Mouse (Mus musculus) olfactory bulb, adult 2 months (tissue): ENCODE measurements around the gene Gm10065. TPM values are rescaled to one million over a fixed set of nuclear protein-coding genes. Genes with fewer than 3 reads are reported as not detected.
A peak's percentile ranks its signal among the peaks of the same experiment; 100 is the strongest.
"Not testable (repeated sequence)": the region's sequence is repeated elsewhere in the genome, so short reads cannot be mapped to it uniquely, and the experiment has no call there.

ENCODE experiments used
- H3K27ac ChIP-seq: fragments of 200-500 bp; 2 replicates; pipeline ENCODE4 v1.5.1; 2012; ENCODE audit warnings: low read depth, low read length; ENCODE audit not compliant: insufficient read depth
- H3K4me1 ChIP-seq: fragments of 200-500 bp; 2 replicates; pipeline ENCODE4 v1.6.1; 2012; ENCODE audit warnings: low read length; ENCODE audit not compliant: control insufficient read depth, insufficient read depth
- H3K4me3 ChIP-seq: fragments of 200-500 bp; 2 replicates; pipeline ENCODE4 v1.5.1; 2012; ENCODE audit warnings: mild to moderate bottlenecking, low read depth, low read length, moderate library complexity; ENCODE audit not compliant: insufficient read depth
- CTCF ChIP-seq: fragments of 200-500 bp; IDR thresholded peaks from 2 replicates; pipeline ENCODE4 v1.5.1; 2012; ENCODE audit warnings: low read depth, mild to moderate bottlenecking, low read length, moderate library complexity; ENCODE audit not compliant: insufficient read depth
- POLR2A ChIP-seq: fragments of 200-500 bp; IDR thresholded peaks from 2 replicates; pipeline ENCODE4 v1.6.1; 2012; ENCODE audit warnings: mild to moderate bottlenecking, low read depth, low read length, moderate library complexity; ENCODE audit not compliant: insufficient read depth
- WGBS: fragments of 180-500 bp; shearing (Covaris S2); methylation state at CpG from one replicate; pipeline ENCODE4 v1.1.7; 2018; 5-methylcytosine and 5-hydroxymethylcytosine counted together
- polyA plus RNA-seq: library from polyadenylated mRNA; stranded (reverse); fragments of >200 nt; gene quantifications from 2 replicates; pipeline ENCODE4 v1.2.4, GENCODE M21; 2012; ENCODE audit warnings: low replicate concordance; ENCODE audit not compliant: missing spikeins, insufficient read depth, insufficient read length

The Gm10065 gene
- polyA plus RNA-seq, 1 experiment: not detected

GRCm38 (mm10) chr13:21468061-21469019 lies 10.9 kb downstream of the Gm10065 start, which contains the start of gene Nkapl:
Gene Nkapl (minus strand): TSS chr13:21468509.
- H3K27ac ChIP-seq: no peak within 1 kb of the TSS
- 0 out of 2 replicates have a peak, but pooled peaks cover 4% of the 10 kb centered on the region for H3K4me1 ChIP-seq
- H3K4me3 ChIP-seq: peak within 1 kb of the TSS; percentile 68
- under 1% methylated on average over 54 of the region's 54 CpGs for WGBS
- no peak for TF ChIP-seq CTCF
- TF ChIP-seq POLR2A: peak; percentile 58

GRCm38 (mm10) chr13:21467336-21467735 lies 11.9 kb downstream of the Gm10065 start:
- 0 out of 2 replicates have a peak, but pooled peaks cover 4% of the 10 kb centered on the region for H3K4me1 ChIP-seq
- 87% methylated on average over 10 of the region's 10 CpGs for WGBS
- H3K27ac ChIP-seq: no peak overlapping the region
- H3K4me3 ChIP-seq: no peak overlapping the region
- TF ChIP-seq CTCF (no peak), POLR2A (no peak)

GRCm38 (mm10) chr13:21462516-21462915 lies 16.7 kb downstream of the Gm10065 start:
- H3K4me3 ChIP-seq, H3K4me1 ChIP-seq, H3K27ac ChIP-seq: not testable (repeated sequence)
- 52% methylated on average over 9 of the region's 9 CpGs for WGBS

- Histone ChIP-seq H3K4me1 (no peaks in the 10 kb centered on the region), H3K27ac (no peak overlapping the region), H3K4me3 (no peak overlapping the region)
- WGBS: 12% methylated on average over 4 of the region's 4 CpGs
- TF ChIP-seq CTCF (no peak), POLR2A (no peak)
Measured at GRCm38 (mm10) chr13:21456347-21456746, 22.9 kb downstream of the Gm10065 start.

- Histone ChIP-seq H3K4me1 (no peaks in the 10 kb centered on the region; the same call in 1 of the 2 replicates), H3K27ac (no peak overlapping the region), H3K4me3 (no peak overlapping the region)
- no peak for TF ChIP-seq CTCF
- no peak for TF ChIP-seq POLR2A
- 92% methylated on average over 3 of the region's 3 CpGs for WGBS
Measured at GRCm38 (mm10) chr13:21454133-21454532, 25.1 kb downstream of the Gm10065 start.

- peak within 1 kb of the TSS; percentile 78 for H3K27ac ChIP-seq
- H3K4me3 ChIP-seq: peak within 1 kb of the TSS; percentile 83
- WGBS: under 1% methylated on average over 23 of the region's 23 CpGs
- no peaks in the 10 kb centered on the region; the same call in 1 of the 2 replicates for H3K4me1 ChIP-seq
- TF ChIP-seq CTCF (no peak), POLR2A (peak; percentile 51)
Measured at GRCm38 (mm10) chr13:21453449-21453848, 25.8 kb downstream of the Gm10065 start, which contains the start of gene Zscan26. Gene Zscan26 (minus strand): TSS chr13:21453730.

GRCm38 (mm10) chr13:21453042-21453441 lies 26.2 kb downstream of the Gm10065 start:
- WGBS: under 1% methylated on average over 13 of the region's 13 CpGs
- TF ChIP-seq CTCF: no peak
- no peak for TF ChIP-seq POLR2A
- no peaks in the 10 kb centered on the region; the same call in 1 of the 2 replicates for H3K4me1 ChIP-seq
- H3K27ac ChIP-seq: peak overlapping the region; percentile 78; the same call in 1 of the 2 replicates
- H3K4me3 ChIP-seq: peak overlapping the region; percentile 83

- H3K27ac ChIP-seq: no peak overlapping the region
- no peak overlapping the region for H3K4me3 ChIP-seq
- TF ChIP-seq CTCF (no peak), POLR2A (no peak)
- H3K4me1 ChIP-seq: no peaks in the 10 kb centered on the region; the same call in 1 of the 2 replicates
- WGBS: 77% methylated on average over 16 of the region's 16 CpGs
Measured at GRCm38 (mm10) chr13:21447856-21448614, 31.2 kb downstream of the Gm10065 start.

GRCm38 (mm10) chr13:21446796-21447195 lies 32.4 kb downstream of the Gm10065 start:
- no peak overlapping the region for H3K4me3 ChIP-seq
- WGBS: 81% methylated on average over 9 of the region's 9 CpGs
- TF ChIP-seq CTCF: no peak
- TF ChIP-seq POLR2A: no peak

More at GRCm38 (mm10) chr13:21446796-21447195, 32.4 kb downstream of the Gm10065 start:
- H3K27ac ChIP-seq: no peak overlapping the region
- no peaks in the 10 kb centered on the region; the same call in 1 of the 2 replicates for H3K4me1 ChIP-seq
